Mouse (Mus musculus): ENCODE results near the gene Spatc1l. TPM values are rescaled to one million over a fixed set of nuclear protein-coding genes. Genes with fewer than 3 reads are reported as not detected.

Gene Spatc1l
- not detected in 2 replicates for polyA plus RNA-seq (2014; fragmentation: Nextera tagmentation; extraction: Ambion mirVana)

- Histone ChIP-seq H3K27ac (no peak within 1 kb of the TSS), H3K4me3 (replicated peaks; ENCODE audit: low read length) (no peak within 1 kb of the TSS), H3K4me1 (replicated peaks; ENCODE audit: control insufficient read depth, insufficient read depth, low read length) (no peaks in the 10 kb centered on the region), H3K9me3 (ENCODE audit: control insufficient read depth, low read length) (no peaks in the 10 kb centered on the region), H3K9ac (no peak within 1 kb of the TSS), H3K36me3 (replicated peaks; ENCODE audit: control insufficient read depth, insufficient read depth) (no peaks in the 10 kb centered on the region), H3K27me3 (ENCODE audit: control insufficient read depth, insufficient read depth, low read length) (no peaks in the 10 kb centered on the region), H3K4me2 (replicated peaks) (no peak within 1 kb of the TSS)
- DNase-seq (ENCODE audit: low spot score) (no peak), ATAC-seq (ENCODE audit: low FRiP score) (no peak)
- WGBS: 96% methylated on average over 10 of the region's 10 CpGs
Observed at GRCm38 (mm10) chr10:76561972-76562371, at the start of gene Spatc1l. Gene Spatc1l, plus strand, starts transcription at chr10:76562272.

- no peaks in the 10 kb centered on the region for H3K9me3 ChIP-seq (ENCODE audit: control insufficient read depth, low read length)
- peak; percentile 53; the same call in 1 of the 2 replicates for ATAC-seq (ENCODE audit: low FRiP score)
Observed at GRCm38 (mm10) chr10:76512965-76513583, 49.0 kb upstream of the Spatc1l start.

GRCm38 (mm10) chr10:76530922-76531321, 31.1 kb upstream of the Spatc1l start:
- H3K4me3 ChIP-seq (replicated peaks; ENCODE audit: low read length): peak overlapping the region; percentile 75
- H3K27ac ChIP-seq: peak overlapping the region; percentile 45; the same call in 1 of the 2 replicates
- 2% methylated on average over 11 of the region's 11 CpGs for WGBS

More at GRCm38 (mm10) chr10:76512965-76513583, 49.0 kb upstream of the Spatc1l start:
- DNase-seq (ENCODE audit: low spot score): peak; percentile 71
- 44% methylated on average over 5 of the region's 5 CpGs for WGBS
- no peak overlapping the region for H3K4me3 ChIP-seq (replicated peaks; ENCODE audit: low read length)
- H3K9ac ChIP-seq: no peak overlapping the region
- H3K4me1 ChIP-seq (replicated peaks; ENCODE audit: control insufficient read depth, insufficient read depth, low read length): no peaks in the 10 kb centered on the region
- H3K36me3 ChIP-seq (replicated peaks; ENCODE audit: control insufficient read depth, insufficient read depth): peaks cover 71% of the 10 kb centered on the region
- no peaks in the 10 kb centered on the region for H3K27me3 ChIP-seq (ENCODE audit: control insufficient read depth, insufficient read depth, low read length)
- H3K4me2 ChIP-seq (replicated peaks): no peak overlapping the region
- H3K27ac ChIP-seq: no peak overlapping the region

GRCm38 (mm10) chr10:76531375-76531774, 30.7 kb upstream of the Spatc1l start, which contains the start of gene Lss:
Gene Lss, plus strand, starts transcription at chr10:76531588.
- under 1% methylated on average over 37 of the region's 37 CpGs for WGBS
- Histone ChIP-seq H3K4me3 (replicated peaks; ENCODE audit: low read length) (peak within 1 kb of the TSS; percentile 75), H3K27me3 (ENCODE audit: control insufficient read depth, insufficient read depth, low read length) (no peaks in the 10 kb centered on the region), H3K27ac (peak within 1 kb of the TSS; percentile 77), H3K9me3 (ENCODE audit: control insufficient read depth, low read length) (no peaks in the 10 kb centered on the region), H3K9ac (peak within 1 kb of the TSS; percentile 78), H3K36me3 (replicated peaks; ENCODE audit: control insufficient read depth, insufficient read depth) (peaks cover 27% of the 10 kb centered on the region), H3K4me1 (replicated peaks; ENCODE audit: control insufficient read depth, insufficient read depth, low read length) (peaks cover 20% of the 10 kb centered on the region; the same call in 1 of the 2 replicates), H3K4me2 (replicated peaks) (peak within 1 kb of the TSS; percentile 65)
- ATAC-seq (ENCODE audit: low FRiP score) (peak; percentile 100), DNase-seq (ENCODE audit: low spot score) (peak; percentile 97)

More at GRCm38 (mm10) chr10:76530922-76531321, 31.1 kb upstream of the Spatc1l start:
- DNase-seq (ENCODE audit: low spot score): no peak
- Histone ChIP-seq H3K4me1 (replicated peaks; ENCODE audit: control insufficient read depth, insufficient read depth, low read length) (peaks cover 20% of the 10 kb centered on the region; the same call in 1 of the 2 replicates), H3K9ac (peak overlapping the region; percentile 46), H3K27me3 (ENCODE audit: control insufficient read depth, insufficient read depth, low read length) (no peaks in the 10 kb centered on the region), H3K9me3 (ENCODE audit: control insufficient read depth, low read length) (no peaks in the 10 kb centered on the region), H3K36me3 (replicated peaks; ENCODE audit: control insufficient read depth, insufficient read depth) (peaks cover 22% of the 10 kb centered on the region), H3K4me2 (replicated peaks) (peak overlapping the region; percentile 65)
- ATAC-seq (ENCODE audit: low FRiP score): no peak; the same call in 1 of the 2 replicates

GRCm38 (mm10) chr10:76531828-76532227, 30.2 kb upstream of the Spatc1l start:
- no peaks in the 10 kb centered on the region for H3K27me3 ChIP-seq (ENCODE audit: control insufficient read depth, insufficient read depth, low read length)
- no peaks in the 10 kb centered on the region for H3K9me3 ChIP-seq (ENCODE audit: control insufficient read depth, low read length)
- peaks cover 31% of the 10 kb centered on the region for H3K36me3 ChIP-seq (replicated peaks; ENCODE audit: control insufficient read depth, insufficient read depth)
- DNase-seq (ENCODE audit: low spot score) (no peak), ATAC-seq (ENCODE audit: low FRiP score) (0 out of 2 replicates have a peak, but pooled peaks have one; percentile 18)
- WGBS: 1% methylated on average over 14 of the region's 14 CpGs
- peaks cover 20% of the 10 kb centered on the region; the same call in 1 of the 2 replicates for H3K4me1 ChIP-seq (replicated peaks; ENCODE audit: control insufficient read depth, insufficient read depth, low read length)
- H3K27ac ChIP-seq: peak overlapping the region; percentile 77
- H3K4me3 ChIP-seq (replicated peaks; ENCODE audit: low read length): peak overlapping the region; percentile 75
- peak overlapping the region; percentile 78 for H3K9ac ChIP-seq
- H3K4me2 ChIP-seq (replicated peaks): peak overlapping the region; percentile 65

DNA sequence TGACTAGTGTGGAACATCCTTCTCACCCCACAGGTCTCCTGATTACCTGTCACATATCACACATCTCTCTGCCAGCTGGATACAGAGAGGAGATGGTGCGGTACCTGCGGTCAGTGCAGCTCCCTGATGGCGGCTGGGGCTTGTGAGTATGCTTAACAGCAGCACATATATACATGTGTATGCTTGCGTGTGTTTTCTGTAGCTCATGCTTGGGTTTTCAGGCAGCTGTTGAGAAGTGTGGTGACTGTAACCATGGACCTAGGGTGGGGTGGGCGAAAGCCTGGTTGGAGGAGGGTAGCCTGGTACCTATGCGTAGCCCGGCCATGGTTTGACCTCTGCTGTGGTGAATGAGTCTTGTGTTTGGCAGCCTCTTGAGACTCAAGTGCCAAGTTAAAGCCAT, 26.5 kb upstream of the Spatc1l start:
- no peak overlapping the region for H3K4me2 ChIP-seq (replicated peaks)
- DNase-seq (ENCODE audit: low spot score) (no peak), ATAC-seq (ENCODE audit: low FRiP score) (no peak)
- H3K27me3 ChIP-seq (ENCODE audit: control insufficient read depth, insufficient read depth, low read length): no peaks in the 10 kb centered on the region
- H3K9ac ChIP-seq: no peak overlapping the region
- peaks cover 68% of the 10 kb centered on the region for H3K36me3 ChIP-seq (replicated peaks; ENCODE audit: control insufficient read depth, insufficient read depth)
- no peaks in the 10 kb centered on the region for H3K9me3 ChIP-seq (ENCODE audit: control insufficient read depth, low read length)
- no peak overlapping the region for H3K27ac ChIP-seq
- 96% methylated on average over 7 of the region's 7 CpGs for WGBS
- peaks cover 20% of the 10 kb centered on the region; the same call in 1 of the 2 replicates for H3K4me1 ChIP-seq (replicated peaks; ENCODE audit: control insufficient read depth, insufficient read depth, low read length)
- H3K4me3 ChIP-seq (replicated peaks; ENCODE audit: low read length): no peak overlapping the region

GRCm38 (mm10) chr10:76537619-76538018, 24.5 kb upstream of the Spatc1l start:
- H3K9ac ChIP-seq: no peak overlapping the region
- H3K9me3 ChIP-seq (ENCODE audit: control insufficient read depth, low read length): no peaks in the 10 kb centered on the region
- no peak overlapping the region for H3K27ac ChIP-seq
- H3K4me1 ChIP-seq (replicated peaks; ENCODE audit: control insufficient read depth, insufficient read depth, low read length): peaks cover 8% of the 10 kb centered on the region; the same call in 1 of the 2 replicates
- DNase-seq (ENCODE audit: low spot score): no peak
- no peak overlapping the region for H3K4me3 ChIP-seq (replicated peaks; ENCODE audit: low read length)
- H3K36me3 ChIP-seq (replicated peaks; ENCODE audit: control insufficient read depth, insufficient read depth): peaks cover 89% of the 10 kb centered on the region
- H3K27me3 ChIP-seq (ENCODE audit: control insufficient read depth, insufficient read depth, low read length): no peaks in the 10 kb centered on the region
- WGBS: 87% methylated on average over 9 of the region's 9 CpGs
- H3K4me2 ChIP-seq (replicated peaks): no peak overlapping the region
- ATAC-seq (ENCODE audit: low FRiP score): no peak

GRCm38 (mm10) chr10:76541336-76542085, 20.6 kb upstream of the Spatc1l start:
- peaks cover 100% of the 10 kb centered on the region for H3K36me3 ChIP-seq (replicated peaks; ENCODE audit: control insufficient read depth, insufficient read depth)
- no peak overlapping the region for H3K4me2 ChIP-seq (replicated peaks)
- no peaks in the 10 kb centered on the region for H3K4me1 ChIP-seq (replicated peaks; ENCODE audit: control insufficient read depth, insufficient read depth, low read length)
- WGBS: 94% methylated on average over 11 of the region's 11 CpGs
- no peaks in the 10 kb centered on the region for H3K27me3 ChIP-seq (ENCODE audit: control insufficient read depth, insufficient read depth, low read length)
- ATAC-seq (ENCODE audit: low FRiP score) (no peak), DNase-seq (ENCODE audit: low spot score) (no peak)
- no peak overlapping the region for H3K4me3 ChIP-seq (replicated peaks; ENCODE audit: low read length)
- H3K27ac ChIP-seq: no peak overlapping the region
- no peak overlapping the region for H3K9ac ChIP-seq
- no peaks in the 10 kb centered on the region for H3K9me3 ChIP-seq (ENCODE audit: control insufficient read depth, low read length)
